Mouse (Mus musculus): ENCODE results near the gene Hsd3b1. TPM values are rescaled to one million over a fixed set of nuclear protein-coding genes. Genes with fewer than 3 reads are reported as not detected.
A peak's percentile ranks its signal among the peaks of the same experiment; 100 is the strongest.

Gene Hsd3b1
- polyA plus RNA-seq (2015; fragmentation: Nextera tagmentation; extraction: Ambion mirVana): 1.6 TPM in 2 replicates

DNA sequence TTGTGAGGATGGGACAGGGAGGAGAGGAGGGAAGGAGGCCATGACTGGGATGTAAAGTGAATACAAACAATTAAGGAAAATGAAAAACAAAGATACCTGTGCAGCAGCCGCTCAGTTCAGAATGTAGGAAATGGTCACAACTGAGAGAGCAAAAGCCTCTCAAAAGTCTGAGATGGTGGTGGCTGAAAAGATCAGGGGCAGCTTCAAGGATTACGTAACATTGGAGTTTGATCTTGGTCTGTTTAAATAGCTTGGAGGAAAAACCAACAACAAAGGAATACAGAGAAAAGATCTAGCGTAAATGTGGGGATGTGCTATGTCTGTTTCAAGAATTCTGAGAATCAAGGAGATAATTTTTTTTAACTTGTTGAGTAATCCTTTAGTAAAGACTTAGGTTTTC is at the start of gene Hsd3b1:
Gene Hsd3b1 (minus strand): TSS at position 219 of the 400 bp plus-strand sequence.
- DNase-seq (ENCODE audit: low spot score) (no peak), ATAC-seq (ENCODE audit: low FRiP score, low TSS enrichment) (no peak)
- Histone ChIP-seq H3K36me3 (ENCODE audit: control insufficient read depth, insufficient read depth, low read length) (no peaks in the 10 kb centered on the region), H3K27ac (replicated peaks) (no peak within 1 kb of the TSS), H3K9ac (ENCODE audit: low read length) (no peak within 1 kb of the TSS), H3K4me2 (replicated peaks; ENCODE audit: low read depth) (no peak within 1 kb of the TSS), H3K4me3 (ENCODE audit: low read depth, low read length) (no peak within 1 kb of the TSS), H3K27me3 (ENCODE audit: control insufficient read depth, insufficient read depth, low read length) (no peaks in the 10 kb centered on the region), H3K9me3 (ENCODE audit: control insufficient read depth, low read length) (no peaks in the 10 kb centered on the region), H3K4me1 (replicated peaks; ENCODE audit: control insufficient read depth, insufficient read depth) (no peaks in the 10 kb centered on the region)
- WGBS: 73% methylated on average over 3 of the region's 3 CpGs
- no peak for TF ChIP-seq EP300 (optimal IDR thresholded peaks at IDR 0.05)
- TF ChIP-seq CTCF (IDR thresholded peaks at IDR 0.05; ENCODE audit: low read depth): no peak

DNA sequence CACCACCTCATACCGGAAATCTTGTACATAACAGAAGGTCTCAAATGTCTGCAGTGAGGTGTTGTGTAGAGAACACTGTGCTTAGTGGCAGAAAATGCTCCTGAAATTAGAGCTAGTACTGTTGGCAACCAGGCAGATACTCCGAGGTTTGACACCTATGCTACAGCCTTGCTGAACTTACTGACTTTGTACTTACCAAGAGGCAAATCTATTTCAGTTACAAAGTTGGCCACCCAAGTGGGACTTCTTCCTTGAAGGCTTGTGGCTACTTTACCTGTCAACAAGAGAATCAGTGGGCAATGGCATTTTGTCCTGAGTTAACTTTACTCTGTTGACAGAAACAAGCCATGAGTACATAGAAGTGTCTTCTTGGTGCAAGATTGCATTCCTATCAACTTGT is 38.0 kb upstream of the Hsd3b1 start:
- no peak overlapping the region for H3K9ac ChIP-seq (ENCODE audit: low read length)
- no peaks in the 10 kb centered on the region for H3K27me3 ChIP-seq (ENCODE audit: control insufficient read depth, insufficient read depth, low read length)
- H3K4me1 ChIP-seq (replicated peaks; ENCODE audit: control insufficient read depth, insufficient read depth): no peaks in the 10 kb centered on the region
- no peak overlapping the region for H3K4me3 ChIP-seq (ENCODE audit: low read depth, low read length)
- 88% methylated on average over 2 of the region's 2 CpGs for WGBS
- no peaks in the 10 kb centered on the region for H3K36me3 ChIP-seq (ENCODE audit: control insufficient read depth, insufficient read depth, low read length)
- TF ChIP-seq EP300 (optimal IDR thresholded peaks at IDR 0.05) (no peak), CTCF (IDR thresholded peaks at IDR 0.05; ENCODE audit: low read depth) (no peak)
- no peak overlapping the region for H3K27ac ChIP-seq (replicated peaks)
- ATAC-seq (ENCODE audit: low FRiP score, low TSS enrichment) (no peak), DNase-seq (ENCODE audit: low spot score) (no peak)
- H3K4me2 ChIP-seq (replicated peaks; ENCODE audit: low read depth): no peak overlapping the region
- H3K9me3 ChIP-seq (ENCODE audit: control insufficient read depth, low read length): no peaks in the 10 kb centered on the region

DNA sequence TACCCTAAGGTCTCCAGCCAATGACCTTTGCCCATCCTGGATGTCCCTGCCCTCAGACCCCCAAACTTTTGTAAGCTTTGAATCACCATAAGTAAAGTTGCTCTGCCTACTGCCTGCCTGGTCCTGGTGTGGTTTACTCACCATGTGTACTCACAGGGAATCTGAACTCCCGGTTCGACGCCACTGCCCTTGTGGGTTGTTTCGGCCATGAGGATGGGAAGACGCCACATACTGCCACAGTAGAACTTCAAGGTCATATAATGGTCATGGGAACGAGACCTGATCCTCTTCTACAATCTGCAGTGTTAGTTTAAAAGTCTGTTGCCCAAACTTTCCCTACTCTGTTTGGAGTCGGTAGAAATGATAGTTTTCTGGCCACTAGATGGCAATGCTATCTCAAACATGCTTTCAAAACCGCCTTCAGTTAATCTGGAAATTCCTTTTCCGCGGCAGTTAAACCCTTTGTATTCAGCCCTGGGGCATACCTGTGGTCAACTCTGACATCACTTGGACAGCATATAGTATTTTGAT is 35.5 kb upstream of the Hsd3b1 start:
- Histone ChIP-seq H3K4me2 (replicated peaks; ENCODE audit: low read depth) (no peak overlapping the region), H3K36me3 (ENCODE audit: control insufficient read depth, insufficient read depth, low read length) (no peaks in the 10 kb centered on the region), H3K4me1 (replicated peaks; ENCODE audit: control insufficient read depth, insufficient read depth) (no peaks in the 10 kb centered on the region), H3K9me3 (ENCODE audit: control insufficient read depth, low read length) (no peaks in the 10 kb centered on the region), H3K27ac (replicated peaks) (no peak overlapping the region), H3K4me3 (ENCODE audit: low read depth, low read length) (no peak overlapping the region), H3K9ac (ENCODE audit: low read length) (no peak overlapping the region), H3K27me3 (ENCODE audit: control insufficient read depth, insufficient read depth, low read length) (no peaks in the 10 kb centered on the region)
- ATAC-seq (ENCODE audit: low FRiP score, low TSS enrichment) (no peak), DNase-seq (ENCODE audit: low spot score) (peak; percentile 15)
- peak; percentile 72 for TF ChIP-seq CTCF (IDR thresholded peaks at IDR 0.05; ENCODE audit: low read depth)
- TF ChIP-seq EP300 (optimal IDR thresholded peaks at IDR 0.05): no peak
- 41% methylated on average over 10 of the region's 10 CpGs for WGBS

GRCm38 (mm10) chr3:98893057-98893772 is 33.6 kb upstream of the Hsd3b1 start, which contains the start of gene Hao2:
Gene Hao2, minus strand, starts transcription at chr3:98893239.
- 54% methylated on average over 3 of the region's 3 CpGs for WGBS
- Histone ChIP-seq H3K27me3 (ENCODE audit: control insufficient read depth, insufficient read depth, low read length) (no peaks in the 10 kb centered on the region), H3K4me2 (replicated peaks; ENCODE audit: low read depth) (no peak within 1 kb of the TSS), H3K4me3 (ENCODE audit: low read depth, low read length) (no peak within 1 kb of the TSS), H3K9ac (ENCODE audit: low read length) (no peak within 1 kb of the TSS), H3K36me3 (ENCODE audit: control insufficient read depth, insufficient read depth, low read length) (no peaks in the 10 kb centered on the region), H3K27ac (replicated peaks) (no peak within 1 kb of the TSS), H3K9me3 (ENCODE audit: control insufficient read depth, low read length) (no peaks in the 10 kb centered on the region), H3K4me1 (replicated peaks; ENCODE audit: control insufficient read depth, insufficient read depth) (no peaks in the 10 kb centered on the region)
- ATAC-seq (ENCODE audit: low FRiP score, low TSS enrichment): no peak
- DNase-seq (ENCODE audit: low spot score): no peak
- TF ChIP-seq EP300 (optimal IDR thresholded peaks at IDR 0.05) (no peak), CTCF (IDR thresholded peaks at IDR 0.05; ENCODE audit: low read depth) (no peak)

DNA sequence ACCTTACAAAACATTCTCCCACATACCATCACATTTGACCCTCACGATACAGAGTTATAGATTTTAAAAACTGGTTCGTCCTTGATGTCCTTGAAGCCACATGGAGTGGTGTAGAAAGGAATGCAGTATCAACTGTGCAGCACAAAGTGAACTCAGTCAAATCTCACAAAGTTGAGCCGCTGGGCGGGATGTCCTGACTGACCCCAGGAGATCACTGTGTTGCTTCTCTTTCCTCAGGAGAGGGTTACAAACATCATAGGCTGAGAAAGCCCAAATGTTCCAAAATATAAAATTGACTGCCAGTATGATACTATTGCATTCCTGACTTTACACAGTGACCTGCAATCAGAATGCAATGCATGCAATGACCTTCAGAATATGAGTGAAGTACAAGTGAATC is 30.8 kb upstream of the Hsd3b1 start:
- H3K36me3 ChIP-seq (ENCODE audit: control insufficient read depth, insufficient read depth, low read length): no peaks in the 10 kb centered on the region
- WGBS: 82% methylated on average over 4 of the region's 4 CpGs
- DNase-seq (ENCODE audit: low spot score) (no peak), ATAC-seq (ENCODE audit: low FRiP score, low TSS enrichment) (no peak)
- no peaks in the 10 kb centered on the region for H3K27me3 ChIP-seq (ENCODE audit: control insufficient read depth, insufficient read depth, low read length)
- H3K27ac ChIP-seq (replicated peaks): no peak overlapping the region
- no peaks in the 10 kb centered on the region for H3K4me1 ChIP-seq (replicated peaks; ENCODE audit: control insufficient read depth, insufficient read depth)
- no peak overlapping the region for H3K4me2 ChIP-seq (replicated peaks; ENCODE audit: low read depth)
- no peak overlapping the region for H3K9ac ChIP-seq (ENCODE audit: low read length)
- no peak overlapping the region for H3K4me3 ChIP-seq (ENCODE audit: low read depth, low read length)
- no peaks in the 10 kb centered on the region for H3K9me3 ChIP-seq (ENCODE audit: control insufficient read depth, low read length)
- no peak for TF ChIP-seq CTCF (IDR thresholded peaks at IDR 0.05; ENCODE audit: low read depth)

DNA sequence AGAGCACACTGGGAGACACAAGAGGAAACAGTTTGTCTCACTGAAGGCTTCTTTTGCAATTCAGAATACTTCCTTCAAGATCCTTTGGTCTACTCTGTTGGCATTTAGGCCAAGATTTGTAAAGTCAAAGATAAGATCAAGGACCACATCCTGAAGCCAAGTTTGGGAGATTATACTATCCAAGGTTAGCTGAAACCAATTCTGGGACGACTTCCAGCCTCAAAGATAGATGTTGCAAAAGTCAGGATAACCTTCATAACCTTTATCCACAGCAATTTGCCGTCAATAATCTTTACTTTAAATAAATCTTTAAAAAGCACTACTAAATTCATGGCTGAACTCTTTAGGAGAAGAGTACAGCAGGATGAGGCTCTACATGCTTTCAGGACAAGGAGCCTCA is 28.6 kb upstream of the Hsd3b1 start:
- H3K27me3 ChIP-seq (ENCODE audit: control insufficient read depth, insufficient read depth, low read length): no peaks in the 10 kb centered on the region
- DNase-seq (ENCODE audit: low spot score): no peak
- 71% methylated on average over 2 of the region's 2 CpGs for WGBS

More for the DNA sequence above, 28.6 kb upstream of the Hsd3b1 start:
- Histone ChIP-seq H3K4me1 (replicated peaks; ENCODE audit: control insufficient read depth, insufficient read depth) (no peaks in the 10 kb centered on the region), H3K36me3 (ENCODE audit: control insufficient read depth, insufficient read depth, low read length) (no peaks in the 10 kb centered on the region), H3K9me3 (ENCODE audit: control insufficient read depth, low read length) (no peaks in the 10 kb centered on the region), H3K4me2 (replicated peaks; ENCODE audit: low read depth) (no peak overlapping the region), H3K27ac (replicated peaks) (no peak overlapping the region), H3K4me3 (ENCODE audit: low read depth, low read length) (no peak overlapping the region), H3K9ac (ENCODE audit: low read length) (no peak overlapping the region)
- no peak for ATAC-seq (ENCODE audit: low FRiP score, low TSS enrichment)
- TF ChIP-seq CTCF (IDR thresholded peaks at IDR 0.05; ENCODE audit: low read depth) (no peak), EP300 (optimal IDR thresholded peaks at IDR 0.05) (no peak)
